Mouse (Mus musculus): ENCODE results near the gene Armc2. TPM values are rescaled to one million over a fixed set of nuclear protein-coding genes. Genes with fewer than 3 reads are reported as not detected.

Gene Armc2
- polyA plus RNA-seq, 1 experiment, result 0.50 TPM

DNA sequence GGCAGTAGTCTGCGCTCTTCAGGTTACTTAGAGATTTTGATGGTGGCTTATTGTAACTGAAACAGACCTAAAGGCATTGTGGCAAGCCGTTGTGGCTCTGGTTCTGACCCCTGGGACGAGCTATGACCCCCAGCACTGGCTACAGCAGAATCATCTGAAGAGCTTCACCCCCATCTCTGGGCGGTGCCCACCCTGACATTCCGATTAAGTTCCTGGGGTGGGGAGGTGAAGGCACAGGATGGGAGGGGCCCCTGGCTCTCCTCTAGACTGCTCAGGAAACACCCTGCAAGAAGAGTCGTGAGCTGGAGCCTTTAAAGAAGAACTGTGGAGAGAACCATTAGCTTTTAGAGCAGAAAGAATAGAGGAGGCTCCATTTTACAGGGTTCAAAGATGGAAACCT is 6.2 kb upstream of the Armc2 start:
- no peaks in the 10 kb centered on the region for H3K27me3 ChIP-seq (replicated peaks; ENCODE audit: control insufficient read depth, insufficient read depth, low read length)
- H3K4me3 ChIP-seq (ENCODE audit: insufficient read depth, low read depth, low read length), result no peak overlapping the region
- 80% methylated on average over 6 of the region's 6 CpGs for WGBS
- H3K36me3 ChIP-seq (ENCODE audit: control insufficient read depth, insufficient read depth, low read length), result no peaks in the 10 kb centered on the region
- no peaks in the 10 kb centered on the region for H3K4me1 ChIP-seq (ENCODE audit: control insufficient read depth, insufficient read depth, low read length)
- TF ChIP-seq CTCF (conservative IDR thresholded peaks at IDR 0.05; ENCODE audit: insufficient read depth, insufficient read length, low read depth, low read length) (no peak), POLR2A (IDR thresholded peaks at IDR 0.05; ENCODE audit: low read depth, low read length) (no peak)
- no peak for DNase-seq
- no peak overlapping the region for H3K27ac ChIP-seq (ENCODE audit: insufficient read depth, low read depth, low read length)

DNA sequence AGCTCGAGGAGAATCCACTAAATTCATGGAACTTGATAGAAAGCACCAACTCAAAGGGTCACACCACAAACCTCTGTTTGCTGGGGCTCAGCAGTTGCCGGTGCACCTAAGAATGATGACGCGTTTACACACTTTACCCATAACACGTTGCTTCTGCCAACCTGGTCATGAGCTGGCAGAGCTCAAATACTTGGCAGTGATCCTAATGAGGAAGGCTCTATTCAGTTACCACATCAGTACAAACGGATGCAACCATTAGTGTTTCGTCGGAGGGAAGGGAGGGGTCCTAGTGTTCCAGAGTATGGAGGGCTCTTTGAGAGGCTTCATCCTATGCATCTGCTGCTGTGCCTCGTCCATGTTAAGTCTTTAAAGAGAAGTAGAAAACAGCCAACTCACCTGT is 3.3 kb upstream of the Armc2 start:
- peaks cover 3% of the 10 kb centered on the region; the same call in 1 of the 2 replicates for H3K4me1 ChIP-seq (ENCODE audit: control insufficient read depth, insufficient read depth, low read length)
- no peaks in the 10 kb centered on the region for H3K36me3 ChIP-seq (ENCODE audit: control insufficient read depth, insufficient read depth, low read length)
- TF ChIP-seq POLR2A (IDR thresholded peaks at IDR 0.05; ENCODE audit: low read depth, low read length), result no peak
- TF ChIP-seq CTCF (conservative IDR thresholded peaks at IDR 0.05; ENCODE audit: insufficient read depth, insufficient read length, low read depth, low read length), result no peak
- no peaks in the 10 kb centered on the region for H3K27me3 ChIP-seq (replicated peaks; ENCODE audit: control insufficient read depth, insufficient read depth, low read length)
- no peak overlapping the region for H3K27ac ChIP-seq (ENCODE audit: insufficient read depth, low read depth, low read length)
- no peak overlapping the region for H3K4me3 ChIP-seq (ENCODE audit: insufficient read depth, low read depth, low read length)
- WGBS, result 63% methylated on average over 9 of the region's 9 CpGs
- DNase-seq, result no peak

DNA sequence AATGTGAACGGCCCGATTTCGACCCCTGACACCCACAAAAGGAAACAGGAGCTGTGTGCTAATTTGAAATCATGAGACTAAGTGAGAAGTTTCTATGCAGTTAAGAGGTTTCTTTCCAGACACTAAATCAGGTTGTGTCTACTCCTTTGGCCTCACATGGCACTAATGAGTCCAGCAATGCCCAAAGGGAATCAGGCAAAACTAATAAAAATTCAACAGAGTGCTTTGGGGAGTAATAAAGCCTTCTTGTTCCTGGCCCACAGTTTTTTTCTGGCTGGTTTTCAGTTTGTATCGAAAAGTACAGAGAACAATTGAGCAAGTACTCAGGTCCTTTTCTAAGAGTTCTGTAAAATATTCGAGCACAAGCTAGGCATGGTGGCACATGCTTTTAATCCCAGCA is 4.2 kb downstream of the Armc2 start:
- H3K27me3 ChIP-seq (replicated peaks; ENCODE audit: control insufficient read depth, insufficient read depth, low read length), result no peaks in the 10 kb centered on the region
- H3K4me3 ChIP-seq (ENCODE audit: insufficient read depth, low read depth, low read length), result no peak overlapping the region
- WGBS, result 60% methylated on average over 5 of the region's 5 CpGs
- no peak overlapping the region for H3K27ac ChIP-seq (ENCODE audit: insufficient read depth, low read depth, low read length)
- TF ChIP-seq CTCF (conservative IDR thresholded peaks at IDR 0.05; ENCODE audit: insufficient read depth, insufficient read length, low read depth, low read length) (no peak), POLR2A (IDR thresholded peaks at IDR 0.05; ENCODE audit: low read depth, low read length) (no peak)
- H3K4me1 ChIP-seq (ENCODE audit: control insufficient read depth, insufficient read depth, low read length), result peaks cover 3% of the 10 kb centered on the region; the same call in 1 of the 2 replicates
- no peaks in the 10 kb centered on the region for H3K36me3 ChIP-seq (ENCODE audit: control insufficient read depth, insufficient read depth, low read length)
- peak; percentile 47 for DNase-seq

DNA sequence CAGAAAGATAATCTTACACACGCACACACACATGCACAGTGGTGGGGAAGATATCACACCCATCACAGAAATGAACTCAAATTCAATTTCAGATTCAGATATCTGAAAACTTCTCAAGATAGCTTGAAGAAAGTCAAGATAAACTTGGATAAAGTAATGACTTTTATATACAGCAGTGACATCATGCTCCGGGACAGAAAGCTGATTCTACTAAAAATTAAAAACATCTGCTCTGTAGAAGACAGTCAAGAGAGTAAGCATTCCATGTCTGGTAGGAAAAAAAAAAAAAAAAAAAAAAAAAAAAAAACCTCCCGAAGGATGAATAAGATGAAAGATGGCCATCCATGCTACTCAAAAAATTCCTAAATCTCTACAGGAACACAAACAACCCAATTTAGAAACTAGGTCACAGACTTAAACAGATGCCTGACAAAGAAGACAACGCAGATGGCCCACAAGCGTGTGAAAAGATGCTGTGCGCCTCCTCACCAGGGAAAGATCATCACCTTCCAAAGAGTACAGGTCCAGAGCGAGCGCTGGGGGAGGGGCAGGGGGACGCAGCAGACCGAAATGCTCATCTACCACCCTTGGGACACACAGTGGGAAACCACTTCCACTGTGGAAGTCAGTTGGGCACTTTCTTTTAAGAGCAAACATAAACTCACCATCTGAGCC is 7.3 kb downstream of the Armc2 start:
- no peak for DNase-seq
- Histone ChIP-seq H3K27me3 (replicated peaks; ENCODE audit: control insufficient read depth, insufficient read depth, low read length) (no peaks in the 10 kb centered on the region), H3K27ac (ENCODE audit: insufficient read depth, low read depth, low read length) (no peak overlapping the region), H3K4me1 (ENCODE audit: control insufficient read depth, insufficient read depth, low read length) (no peaks in the 10 kb centered on the region), H3K4me3 (ENCODE audit: insufficient read depth, low read depth, low read length) (no peak overlapping the region), H3K36me3 (ENCODE audit: control insufficient read depth, insufficient read depth, low read length) (no peaks in the 10 kb centered on the region)
- TF ChIP-seq POLR2A (IDR thresholded peaks at IDR 0.05; ENCODE audit: low read depth, low read length), result no peak
- TF ChIP-seq CTCF (conservative IDR thresholded peaks at IDR 0.05; ENCODE audit: insufficient read depth, insufficient read length, low read depth, low read length), result no peak
- WGBS, result 88% methylated on average over 10 of the region's 10 CpGs

DNA sequence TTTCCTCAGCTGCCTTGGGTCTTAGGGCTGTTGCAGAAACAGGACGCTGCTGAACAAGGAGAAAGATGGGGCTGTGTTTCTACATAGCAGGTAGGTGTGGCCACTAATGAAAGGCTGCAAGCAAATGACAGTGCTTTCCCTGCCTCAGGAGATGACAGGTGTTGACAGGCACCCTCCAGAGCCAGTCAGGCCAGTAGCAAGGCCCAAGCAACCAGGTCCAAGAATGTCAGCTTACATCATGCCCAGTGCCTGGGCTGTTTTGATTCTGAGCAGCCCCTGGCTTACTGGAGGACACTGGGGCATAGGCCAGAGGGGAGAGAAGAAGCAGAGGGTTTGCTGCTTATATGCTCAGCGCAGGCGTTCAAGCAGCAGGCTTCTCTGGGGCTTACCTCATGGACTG is 13.0 kb downstream of the Armc2 start:
- WGBS, result 95% methylated on average over 3 of the region's 3 CpGs
- TF ChIP-seq CTCF (conservative IDR thresholded peaks at IDR 0.05; ENCODE audit: insufficient read depth, insufficient read length, low read depth, low read length) (no peak), POLR2A (IDR thresholded peaks at IDR 0.05; ENCODE audit: low read depth, low read length) (no peak)
- no peak overlapping the region for H3K4me3 ChIP-seq (ENCODE audit: insufficient read depth, low read depth, low read length)
- DNase-seq, result no peak
- no peak overlapping the region for H3K27ac ChIP-seq (ENCODE audit: insufficient read depth, low read depth, low read length)
- H3K36me3 ChIP-seq (ENCODE audit: control insufficient read depth, insufficient read depth, low read length), result no peaks in the 10 kb centered on the region
- H3K4me1 ChIP-seq (ENCODE audit: control insufficient read depth, insufficient read depth, low read length), result no peaks in the 10 kb centered on the region
- no peaks in the 10 kb centered on the region for H3K27me3 ChIP-seq (replicated peaks; ENCODE audit: control insufficient read depth, insufficient read depth, low read length)

DNA sequence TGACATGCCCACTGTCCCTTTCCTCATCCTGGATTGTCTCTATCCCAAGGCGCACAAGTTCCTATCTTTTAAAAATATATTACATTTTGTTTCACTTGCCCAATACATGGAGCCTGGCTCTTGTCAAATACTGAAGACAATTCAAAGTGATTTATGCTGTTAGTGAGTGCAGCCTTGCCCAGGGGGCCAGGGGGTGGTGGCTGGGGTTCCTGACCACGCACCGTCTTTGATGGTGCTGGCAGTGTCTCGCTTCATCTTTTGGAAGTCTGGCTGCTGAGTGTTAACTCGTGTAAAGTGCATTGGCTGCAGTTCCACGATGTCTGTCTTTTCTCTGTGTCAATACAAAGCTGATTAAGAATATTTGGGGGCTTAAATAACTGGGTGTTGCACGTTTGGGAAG is 13.6 kb downstream of the Armc2 start:
- TF ChIP-seq CTCF (conservative IDR thresholded peaks at IDR 0.05; ENCODE audit: insufficient read depth, insufficient read length, low read depth, low read length), result no peak
- TF ChIP-seq POLR2A (IDR thresholded peaks at IDR 0.05; ENCODE audit: low read depth, low read length), result no peak
- DNase-seq, result no peak
- Histone ChIP-seq H3K4me1 (ENCODE audit: control insufficient read depth, insufficient read depth, low read length) (no peaks in the 10 kb centered on the region), H3K27me3 (replicated peaks; ENCODE audit: control insufficient read depth, insufficient read depth, low read length) (no peaks in the 10 kb centered on the region), H3K4me3 (ENCODE audit: insufficient read depth, low read depth, low read length) (no peak overlapping the region), H3K36me3 (ENCODE audit: control insufficient read depth, insufficient read depth, low read length) (no peaks in the 10 kb centered on the region), H3K27ac (ENCODE audit: insufficient read depth, low read depth, low read length) (no peak overlapping the region)
- 77% methylated on average over 7 of the region's 7 CpGs for WGBS

DNA sequence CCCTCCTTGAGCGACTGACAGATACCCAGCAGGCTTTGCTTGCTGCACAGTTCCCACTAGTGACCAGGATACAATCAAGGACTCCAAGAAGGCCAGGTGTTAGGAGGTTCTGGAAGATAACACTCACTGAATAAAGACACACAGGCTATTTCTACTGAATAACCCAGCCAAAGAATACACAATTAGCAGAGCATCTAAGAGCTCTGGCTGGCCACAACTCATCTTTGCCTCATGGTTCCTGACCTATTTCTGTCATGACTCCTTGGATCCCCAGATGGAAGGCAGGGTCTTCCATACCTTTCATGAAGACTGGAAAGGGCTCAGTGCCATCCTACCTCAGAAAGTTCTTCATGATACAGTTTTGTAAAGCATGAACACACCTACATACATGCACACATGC is 14.2 kb downstream of the Armc2 start:
- Histone ChIP-seq H3K4me3 (ENCODE audit: insufficient read depth, low read depth, low read length) (no peak overlapping the region), H3K36me3 (ENCODE audit: control insufficient read depth, insufficient read depth, low read length) (no peaks in the 10 kb centered on the region), H3K27me3 (replicated peaks; ENCODE audit: control insufficient read depth, insufficient read depth, low read length) (no peaks in the 10 kb centered on the region), H3K27ac (ENCODE audit: insufficient read depth, low read depth, low read length) (no peak overlapping the region), H3K4me1 (ENCODE audit: control insufficient read depth, insufficient read depth, low read length) (no peaks in the 10 kb centered on the region)
- DNase-seq, result no peak
- TF ChIP-seq CTCF (conservative IDR thresholded peaks at IDR 0.05; ENCODE audit: insufficient read depth, insufficient read length, low read depth, low read length) (no peak), POLR2A (IDR thresholded peaks at IDR 0.05; ENCODE audit: low read depth, low read length) (no peak)
- 83% methylated on average over 1 of the region's 1 CpGs for WGBS
